Mouse (Mus musculus): ENCODE measurements around the gene 1300017J02Rik. TPM values are rescaled to one million over a fixed set of nuclear protein-coding genes. Genes with fewer than 3 reads are reported as not detected.
A peak's percentile ranks its signal among the peaks of the same experiment; 100 is the strongest.

The 1300017J02Rik gene
- polyA plus RNA-seq, 1 experiment: 0.26 TPM

DNA sequence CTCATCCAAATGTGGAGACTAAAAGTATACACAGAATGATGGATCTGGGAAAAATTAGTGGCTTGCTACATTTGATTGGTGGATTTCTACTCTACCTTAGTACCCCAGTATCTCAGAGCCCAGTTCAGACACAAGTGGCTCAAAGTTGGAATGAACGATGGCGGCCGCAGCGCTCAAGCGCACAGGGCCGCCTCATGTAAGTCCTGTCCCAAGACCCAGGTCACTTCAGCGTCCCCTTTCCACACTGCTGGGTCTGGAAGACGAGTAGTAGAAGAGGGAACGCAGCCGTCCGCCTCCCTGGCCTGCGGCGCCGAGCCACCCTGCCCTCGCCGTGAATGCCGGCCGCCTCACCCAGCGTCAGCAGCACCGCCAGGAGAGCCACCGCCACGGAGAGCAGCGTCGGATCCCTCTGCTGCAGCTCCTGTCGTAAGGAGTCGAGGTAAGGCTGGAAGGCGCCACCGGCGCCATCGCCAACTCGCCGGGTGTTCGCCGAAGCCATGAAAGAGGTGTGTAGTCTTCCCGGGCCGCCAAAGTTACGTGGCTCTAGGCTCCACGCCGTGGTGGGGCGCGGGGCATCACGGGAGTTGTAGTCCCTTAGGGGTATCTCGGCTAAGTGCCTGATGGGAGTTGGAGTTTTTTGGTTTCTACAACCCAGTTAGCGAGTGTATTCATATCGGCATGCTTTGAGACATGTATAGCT, 103.2 kb downstream of the 1300017J02Rik start, which contains the start of gene Srprb:
TSS of gene Srprb (minus strand) at position 577 of the 700 bp plus-strand sequence.
- peak within 1 kb of the TSS; percentile 98 for H3K4me3 ChIP-seq (replicated peaks; ENCODE audit: extremely low read depth, low read depth, low read length)
- WGBS: under 1% methylated on average over 45 of the region's 45 CpGs
- DNase-seq: peak; percentile 92
- TF ChIP-seq POLR2A (IDR thresholded peaks at IDR 0.05; ENCODE audit: borderline replicate concordance, extremely low read depth, low read depth, low read length) (peak; percentile 69; the same call in 1 of the 2 replicates), CTCF (IDR thresholded peaks at IDR 0.05; ENCODE audit: insufficient read depth, low read length) (no peak)
- H3K4me1 ChIP-seq (ENCODE audit: control insufficient read depth, insufficient read depth, low read length): peaks cover 2% of the 10 kb centered on the region; the same call in 1 of the 2 replicates

Other genes starting within 250 kb of the 1300017J02Rik start
- gene Rab6b, start 193.3 kb downstream of the 1300017J02Rik start, polyA plus RNA-seq (2012; rRNA removed): 10.6 and 21.3 TPM in 2 replicates
- 49.1 and 52.5 TPM in 2 replicates for gene Srprb, start 102.9 kb downstream of the 1300017J02Rik start, polyA plus RNA-seq (2012; rRNA removed)
- gene Gm20425, start 74.8 kb downstream of the 1300017J02Rik start, polyA plus RNA-seq (2012; rRNA removed): 0.08 and 0.27 TPM in 2 replicates
- 569 and 855 TPM in 2 replicates for gene Trf, start 74.6 kb downstream of the 1300017J02Rik start, polyA plus RNA-seq (2012; rRNA removed)
- gene Topbp1, start 133 bp upstream of the 1300017J02Rik start, polyA plus RNA-seq (2012; rRNA removed): 7.0 and 8.0 TPM in 2 replicates
- 31.5 and 43.5 TPM in 2 replicates for gene Cdv3, start 60.8 kb upstream of the 1300017J02Rik start, polyA plus RNA-seq (2012; rRNA removed)
- 0.23 and 0.33 TPM in 2 replicates for gene Bfsp2, start 175.3 kb upstream of the 1300017J02Rik start, polyA plus RNA-seq (2012; rRNA removed)

Measured in lung, adult 2 months (tissue).